Mouse (Mus musculus) ES-Bruce4 (cell line): Measurements from ENCODE around the gene Etnppl.

Experiments
- CTCF ChIP-seq: IDR thresholded peaks from one replicate; pipeline ENCODE4 v1.8.1; 2011; ENCODE audit warnings: low read depth, low read length
- EP300 ChIP-seq: IDR thresholded peaks from 2 replicates; pipeline ENCODE4 v1.6.1; 2011; ENCODE audit warnings: low read depth, low read length; ENCODE audit not compliant: insufficient read depth
- POLR2A ChIP-seq: IDR thresholded peaks from one replicate; pipeline ENCODE4 v1.8.1; 2011; ENCODE audit warnings: low read length; ENCODE audit not compliant: insufficient read depth

GRCm38 (mm10) chr3:130660619-130661018 is 43.4 kb downstream of the Etnppl start:
- TF ChIP-seq CTCF (no peak), POLR2A (no peak), EP300 (no peak)
